Mouse (Mus musculus): ENCODE measurements around the gene Phf3. TPM values are rescaled to one million over a fixed set of nuclear protein-coding genes. Genes with fewer than 3 reads are reported as not detected.

Phf3 gene
- polyA plus RNA-seq, 1 experiment from 2014 or later: 42.4 TPM

DNA sequence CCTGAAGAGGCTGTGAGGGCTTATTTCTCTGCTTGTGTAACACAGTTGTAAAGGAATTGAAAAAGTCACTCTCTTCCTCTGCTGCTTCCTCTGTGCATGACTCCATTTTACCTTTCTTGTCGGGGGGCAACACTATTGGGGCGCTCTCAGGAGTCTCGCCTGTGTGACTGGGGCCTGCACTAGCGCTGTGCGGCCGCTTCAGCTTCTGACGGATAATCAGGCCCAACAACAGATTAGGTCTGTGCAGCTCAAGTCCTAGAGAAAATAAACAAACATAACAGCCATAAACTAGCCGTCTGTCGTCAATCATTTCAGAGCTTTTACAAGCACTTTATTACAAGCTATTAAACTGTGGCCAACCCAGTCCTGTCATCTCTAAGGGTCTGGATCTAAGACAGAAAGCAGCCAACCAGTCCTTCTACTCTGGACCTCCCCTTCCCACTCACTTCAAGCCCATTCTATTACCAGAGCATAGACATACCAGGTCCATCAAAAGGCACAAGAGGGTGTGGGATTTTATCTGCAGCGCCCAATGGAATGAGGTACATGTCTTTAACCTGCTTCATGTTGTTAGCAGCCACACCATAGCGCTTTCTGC lies 67.9 kb downstream of the Phf3 start:
- no peaks in the 10 kb centered on the region for H3K9me3 ChIP-seq (ENCODE audit: control insufficient read depth, low read length)
- DNase-seq (ENCODE audit: low spot score) (no peak), ATAC-seq (ENCODE audit: insufficient read depth, low FRiP score, low TSS enrichment) (no peak)
- no peaks in the 10 kb centered on the region for H3K4me1 ChIP-seq (ENCODE audit: control insufficient read depth, insufficient read depth, low read length)
- 91% methylated on average over 11 of the region's 11 CpGs for WGBS
- H3K4me3 ChIP-seq (ENCODE audit: low read depth, low read length): no peak overlapping the region
- no peak overlapping the region for H3K9ac ChIP-seq (ENCODE audit: low read length)
- no peak overlapping the region for H3K4me2 ChIP-seq (ENCODE audit: low read depth)
- H3K36me3 ChIP-seq (ENCODE audit: control insufficient read depth, insufficient read depth, low read length): peaks cover 13% of the 10 kb centered on the region
- H3K27me3 ChIP-seq (ENCODE audit: control insufficient read depth, insufficient read depth, low read length): no peaks in the 10 kb centered on the region
- H3K27ac ChIP-seq (ENCODE audit: low read depth, low read length): no peak overlapping the region

DNA sequence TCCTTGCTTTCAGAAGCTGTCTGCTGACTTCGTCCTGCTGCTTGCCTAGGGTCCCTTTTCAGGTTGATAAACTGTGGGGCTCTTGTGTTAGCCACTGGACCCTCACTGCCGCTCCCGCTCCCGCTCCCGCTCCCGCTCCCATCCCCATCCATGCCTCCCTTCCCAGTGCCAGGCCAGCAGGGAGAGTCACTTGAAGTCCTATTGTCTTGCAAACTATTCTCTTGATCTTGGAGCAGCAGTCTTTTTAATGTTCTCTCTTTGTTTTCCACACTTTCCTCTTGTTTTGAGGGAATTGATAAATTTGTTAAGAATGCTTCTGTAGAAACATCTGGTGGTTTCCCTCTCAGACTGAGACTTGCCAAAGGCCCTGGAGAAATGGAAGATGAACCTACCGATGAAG lies 68.8 kb downstream of the Phf3 start:
- WGBS: 89% methylated on average over 7 of the region's 7 CpGs
- DNase-seq (ENCODE audit: low spot score) (no peak), ATAC-seq (ENCODE audit: insufficient read depth, low FRiP score, low TSS enrichment) (no peak)
- H3K27ac ChIP-seq (ENCODE audit: low read depth, low read length): no peak overlapping the region
- no peak overlapping the region for H3K4me2 ChIP-seq (ENCODE audit: low read depth)
- H3K9me3 ChIP-seq (ENCODE audit: control insufficient read depth, low read length): no peaks in the 10 kb centered on the region
- no peaks in the 10 kb centered on the region for H3K4me1 ChIP-seq (ENCODE audit: control insufficient read depth, insufficient read depth, low read length)
- no peaks in the 10 kb centered on the region for H3K27me3 ChIP-seq (ENCODE audit: control insufficient read depth, insufficient read depth, low read length)
- peaks cover 11% of the 10 kb centered on the region for H3K36me3 ChIP-seq (ENCODE audit: control insufficient read depth, insufficient read depth, low read length)
- H3K4me3 ChIP-seq (ENCODE audit: low read depth, low read length): no peak overlapping the region
- no peak overlapping the region for H3K9ac ChIP-seq (ENCODE audit: low read length)

DNA sequence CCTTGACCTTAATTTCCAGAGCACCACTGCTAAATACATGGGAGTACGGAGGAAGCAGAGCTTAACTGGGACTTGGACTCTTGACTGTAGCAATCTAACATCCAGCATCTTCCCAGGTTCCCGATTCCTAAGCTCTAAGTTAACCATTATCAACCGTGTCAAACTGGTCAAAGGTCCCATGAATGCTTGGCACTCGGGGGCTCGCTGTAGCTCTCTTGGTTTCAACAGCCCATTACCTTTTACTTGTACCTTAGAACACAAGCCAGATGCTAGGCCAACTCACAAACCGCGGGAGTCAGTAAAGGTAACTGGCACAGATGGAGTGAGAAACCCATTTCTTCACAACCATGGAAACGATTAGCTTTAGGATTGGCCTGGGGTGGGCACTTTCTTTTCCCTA lies 71.8 kb downstream of the Phf3 start:
- Histone ChIP-seq H3K9ac (ENCODE audit: low read length) (no peak overlapping the region), H3K27me3 (ENCODE audit: control insufficient read depth, insufficient read depth, low read length) (no peaks in the 10 kb centered on the region), H3K4me1 (ENCODE audit: control insufficient read depth, insufficient read depth, low read length) (no peaks in the 10 kb centered on the region), H3K27ac (ENCODE audit: low read depth, low read length) (no peak overlapping the region), H3K4me3 (ENCODE audit: low read depth, low read length) (no peak overlapping the region), H3K9me3 (ENCODE audit: control insufficient read depth, low read length) (no peaks in the 10 kb centered on the region), H3K36me3 (ENCODE audit: control insufficient read depth, insufficient read depth, low read length) (peaks cover 11% of the 10 kb centered on the region), H3K4me2 (ENCODE audit: low read depth) (no peak overlapping the region)
- no peak for ATAC-seq (ENCODE audit: insufficient read depth, low FRiP score, low TSS enrichment)
- DNase-seq (ENCODE audit: low spot score): no peak
- WGBS: 93% methylated on average over 8 of the region's 8 CpGs

DNA sequence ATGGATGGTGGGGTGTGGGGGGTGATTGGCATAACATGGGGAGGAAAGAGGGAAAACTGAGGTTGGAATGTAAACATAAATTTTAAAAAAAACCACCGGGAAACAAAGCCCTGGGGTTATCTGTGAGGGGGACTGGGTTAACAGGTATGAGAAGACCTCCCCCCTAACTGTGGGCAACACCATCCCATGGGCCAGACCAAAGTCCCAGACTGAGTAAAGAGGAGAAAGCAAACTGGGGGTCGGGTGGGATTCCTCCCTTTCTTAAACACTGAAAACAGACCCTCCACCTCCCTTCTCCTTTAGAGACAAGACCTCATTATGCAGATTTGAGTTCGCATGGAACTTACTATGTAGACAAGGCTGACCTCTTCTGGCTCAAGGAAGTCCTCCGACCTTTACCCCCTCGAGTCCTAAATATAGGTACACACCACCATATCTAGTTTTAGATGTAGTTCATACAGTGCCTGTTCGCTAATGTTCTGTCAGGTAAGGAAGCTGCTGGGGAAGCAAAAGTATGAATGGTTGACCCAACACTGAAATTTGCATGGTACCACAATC lies 74.4 kb downstream of the Phf3 start:
- Histone ChIP-seq H3K9ac (ENCODE audit: low read length) (no peak overlapping the region), H3K9me3 (ENCODE audit: control insufficient read depth, low read length) (no peaks in the 10 kb centered on the region), H3K4me1 (ENCODE audit: control insufficient read depth, insufficient read depth, low read length) (no peaks in the 10 kb centered on the region), H3K27me3 (ENCODE audit: control insufficient read depth, insufficient read depth, low read length) (no peaks in the 10 kb centered on the region), H3K27ac (ENCODE audit: low read depth, low read length) (no peak overlapping the region), H3K4me2 (ENCODE audit: low read depth) (no peak overlapping the region), H3K36me3 (ENCODE audit: control insufficient read depth, insufficient read depth, low read length) (peaks cover 8% of the 10 kb centered on the region), H3K4me3 (ENCODE audit: low read depth, low read length) (no peak overlapping the region)
- no peak for DNase-seq (ENCODE audit: low spot score)
- 83% methylated on average over 6 of the region's 6 CpGs for WGBS
- ATAC-seq (ENCODE audit: insufficient read depth, low FRiP score, low TSS enrichment): 0 out of 2 replicates have a peak, but pooled peaks have one; percentile 14

DNA sequence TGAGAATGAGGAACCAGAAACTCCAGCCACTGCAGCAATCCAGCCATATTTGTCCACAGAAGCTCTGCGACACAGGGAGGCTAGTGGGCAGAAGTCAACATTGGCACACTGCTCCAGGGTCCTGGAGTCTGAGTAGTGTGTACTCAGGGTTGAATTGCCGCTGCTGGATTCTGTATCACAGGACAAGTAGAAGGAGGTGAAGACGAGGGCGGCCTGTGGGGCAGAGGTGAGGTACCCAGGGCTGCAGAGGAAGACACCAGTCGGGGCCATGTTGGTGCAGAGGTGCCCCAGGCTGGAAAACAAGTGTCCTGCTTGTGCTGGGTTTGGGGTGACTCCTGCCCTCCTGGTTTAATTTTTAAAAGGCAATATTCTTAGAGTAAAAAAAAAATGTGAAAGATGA lies 79.1 kb downstream of the Phf3 start:
- WGBS: 89% methylated on average over 5 of the region's 5 CpGs
- no peak for ATAC-seq (ENCODE audit: insufficient read depth, low FRiP score, low TSS enrichment)

DNA sequence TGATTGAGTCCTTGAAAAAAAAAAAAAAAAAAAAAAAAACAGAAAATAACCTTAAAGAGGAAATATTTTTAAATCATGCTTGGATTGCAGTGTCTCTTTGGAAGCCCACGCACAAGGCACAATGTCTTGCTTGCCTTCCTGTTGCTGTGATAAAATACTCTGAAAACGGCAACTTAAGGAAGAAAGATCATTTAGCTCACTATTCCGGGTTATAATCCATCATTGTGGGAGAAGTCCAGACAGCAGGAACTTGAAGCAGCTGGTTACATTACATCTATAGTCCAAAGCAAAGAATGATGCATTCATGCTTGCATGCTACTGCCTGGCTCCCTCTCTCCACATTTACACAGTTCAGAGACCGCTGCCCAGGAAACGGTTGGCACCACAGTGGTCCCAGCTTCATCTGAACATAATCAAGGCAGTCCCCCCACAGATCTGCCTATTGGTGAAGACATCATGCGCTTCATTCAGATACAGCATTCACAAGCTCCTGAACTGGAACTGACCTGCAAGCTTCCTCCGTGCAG lies 80.3 kb downstream of the Phf3 start:
- no peak overlapping the region for H3K27ac ChIP-seq (ENCODE audit: low read depth, low read length)
- no peak overlapping the region for H3K4me3 ChIP-seq (ENCODE audit: low read depth, low read length)
- DNase-seq (ENCODE audit: low spot score): no peak
- no peak overlapping the region for H3K4me2 ChIP-seq (ENCODE audit: low read depth)
- H3K36me3 ChIP-seq (ENCODE audit: control insufficient read depth, insufficient read depth, low read length): no peaks in the 10 kb centered on the region
- ATAC-seq (ENCODE audit: insufficient read depth, low FRiP score, low TSS enrichment): no peak
- no peaks in the 10 kb centered on the region for H3K9me3 ChIP-seq (ENCODE audit: control insufficient read depth, low read length)
- no peaks in the 10 kb centered on the region for H3K4me1 ChIP-seq (ENCODE audit: control insufficient read depth, insufficient read depth, low read length)
- WGBS: 82% methylated on average over 7 of the region's 7 CpGs
- no peaks in the 10 kb centered on the region for H3K27me3 ChIP-seq (ENCODE audit: control insufficient read depth, insufficient read depth, low read length)
- H3K9ac ChIP-seq (ENCODE audit: low read length): no peak overlapping the region

More for the DNA sequence above, 79.1 kb downstream of the Phf3 start:
- no peak overlapping the region for H3K27ac ChIP-seq (ENCODE audit: low read depth, low read length)
- DNase-seq (ENCODE audit: low spot score): no peak
- no peaks in the 10 kb centered on the region for H3K27me3 ChIP-seq (ENCODE audit: control insufficient read depth, insufficient read depth, low read length)
- H3K9me3 ChIP-seq (ENCODE audit: control insufficient read depth, low read length): no peaks in the 10 kb centered on the region
- H3K4me2 ChIP-seq (ENCODE audit: low read depth): no peak overlapping the region
- no peak overlapping the region for H3K9ac ChIP-seq (ENCODE audit: low read length)
- no peaks in the 10 kb centered on the region for H3K36me3 ChIP-seq (ENCODE audit: control insufficient read depth, insufficient read depth, low read length)
- H3K4me1 ChIP-seq (ENCODE audit: control insufficient read depth, insufficient read depth, low read length): no peaks in the 10 kb centered on the region
- no peak overlapping the region for H3K4me3 ChIP-seq (ENCODE audit: low read depth, low read length)

DNA sequence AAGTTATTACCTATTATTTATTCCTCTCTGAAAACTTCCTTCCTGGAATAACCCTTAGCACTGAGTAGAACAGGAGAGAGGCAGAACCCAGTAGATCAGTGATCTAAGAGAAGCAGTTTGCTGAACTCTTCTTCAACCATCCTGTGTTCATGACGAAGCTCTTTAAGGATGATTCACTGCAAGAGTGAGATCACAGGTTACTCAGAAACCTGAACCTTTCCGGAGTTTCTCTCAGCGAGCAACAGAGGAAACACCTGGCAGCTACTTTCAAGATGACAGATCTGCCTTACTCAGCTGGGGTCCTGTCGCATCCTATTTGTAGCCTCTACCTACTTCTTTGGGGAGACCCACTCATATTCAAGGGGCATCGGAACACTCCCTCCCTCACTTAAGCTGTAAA lies 80.8 kb downstream of the Phf3 start:
- no peak overlapping the region for H3K27ac ChIP-seq (ENCODE audit: low read depth, low read length)
- H3K4me1 ChIP-seq (ENCODE audit: control insufficient read depth, insufficient read depth, low read length): no peaks in the 10 kb centered on the region
- 64% methylated on average over 5 of the region's 5 CpGs for WGBS
- H3K36me3 ChIP-seq (ENCODE audit: control insufficient read depth, insufficient read depth, low read length): no peaks in the 10 kb centered on the region
- ATAC-seq (ENCODE audit: insufficient read depth, low FRiP score, low TSS enrichment): no peak
- no peak overlapping the region for H3K4me2 ChIP-seq (ENCODE audit: low read depth)
- no peak overlapping the region for H3K9ac ChIP-seq (ENCODE audit: low read length)
- no peak overlapping the region for H3K4me3 ChIP-seq (ENCODE audit: low read depth, low read length)
- no peak for DNase-seq (ENCODE audit: low spot score)
- no peaks in the 10 kb centered on the region for H3K27me3 ChIP-seq (ENCODE audit: control insufficient read depth, insufficient read depth, low read length)
- H3K9me3 ChIP-seq (ENCODE audit: control insufficient read depth, low read length): no peaks in the 10 kb centered on the region

DNA sequence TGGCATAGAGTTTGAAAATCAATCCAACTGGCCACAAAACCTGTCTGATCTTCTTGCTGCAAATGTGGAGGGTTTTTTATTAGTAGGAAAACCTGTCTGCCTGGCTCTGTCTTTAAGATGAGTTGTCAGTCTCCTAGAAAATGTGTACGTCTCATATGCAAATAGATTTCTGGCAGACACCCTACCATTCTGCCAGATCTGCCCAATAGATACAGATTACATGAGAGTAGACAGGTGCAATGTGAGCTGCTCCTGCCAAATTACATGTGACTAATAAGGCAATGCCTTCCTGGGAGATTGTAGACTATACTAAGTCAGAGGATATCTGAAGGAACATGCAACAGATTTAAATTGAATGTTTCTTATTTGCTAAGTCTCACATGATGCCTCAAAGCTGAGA lies 83.5 kb downstream of the Phf3 start:
- DNase-seq (ENCODE audit: low spot score): no peak
- no peak overlapping the region for H3K9ac ChIP-seq (ENCODE audit: low read length)
- no peaks in the 10 kb centered on the region for H3K36me3 ChIP-seq (ENCODE audit: control insufficient read depth, insufficient read depth, low read length)
- H3K4me1 ChIP-seq (ENCODE audit: control insufficient read depth, insufficient read depth, low read length): no peaks in the 10 kb centered on the region
- WGBS: 87% methylated on average over 1 of the region's 1 CpGs
- H3K27ac ChIP-seq (ENCODE audit: low read depth, low read length): no peak overlapping the region
- H3K4me2 ChIP-seq (ENCODE audit: low read depth): no peak overlapping the region
- no peak for ATAC-seq (ENCODE audit: insufficient read depth, low FRiP score, low TSS enrichment)
- H3K27me3 ChIP-seq (ENCODE audit: control insufficient read depth, insufficient read depth, low read length): no peaks in the 10 kb centered on the region
- no peaks in the 10 kb centered on the region for H3K9me3 ChIP-seq (ENCODE audit: control insufficient read depth, low read length)
- no peak overlapping the region for H3K4me3 ChIP-seq (ENCODE audit: low read depth, low read length)

DNA sequence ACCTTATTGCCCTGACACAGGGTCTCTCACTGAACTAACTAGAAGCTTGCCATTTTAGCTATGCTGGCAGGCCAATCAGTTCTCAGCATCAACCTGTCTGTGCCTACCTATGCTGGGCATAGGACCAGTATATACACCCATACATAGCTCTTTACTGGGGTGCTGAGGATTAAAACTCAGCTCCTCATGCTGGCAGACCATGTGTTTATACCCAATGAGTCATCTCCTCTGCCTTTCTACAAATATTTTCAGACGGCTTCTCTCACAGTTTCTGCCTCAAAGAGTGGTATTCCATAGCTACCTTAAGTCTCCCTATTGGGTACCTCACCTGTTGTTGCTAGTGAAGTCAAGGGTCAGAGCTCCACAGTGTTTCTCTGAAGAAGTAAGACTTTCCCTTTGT lies 84.0 kb downstream of the Phf3 start:
- H3K4me3 ChIP-seq (ENCODE audit: low read depth, low read length): no peak overlapping the region
- H3K27ac ChIP-seq (ENCODE audit: low read depth, low read length): no peak overlapping the region
- no peak for ATAC-seq (ENCODE audit: insufficient read depth, low FRiP score, low TSS enrichment)
- H3K9ac ChIP-seq (ENCODE audit: low read length): no peak overlapping the region
- no peaks in the 10 kb centered on the region for H3K4me1 ChIP-seq (ENCODE audit: control insufficient read depth, insufficient read depth, low read length)
- no peaks in the 10 kb centered on the region for H3K9me3 ChIP-seq (ENCODE audit: control insufficient read depth, low read length)
- no peaks in the 10 kb centered on the region for H3K27me3 ChIP-seq (ENCODE audit: control insufficient read depth, insufficient read depth, low read length)
- 85% methylated on average over 1 of the region's 1 CpGs for WGBS
- DNase-seq (ENCODE audit: low spot score): no peak
- H3K4me2 ChIP-seq (ENCODE audit: low read depth): no peak overlapping the region
- no peaks in the 10 kb centered on the region for H3K36me3 ChIP-seq (ENCODE audit: control insufficient read depth, insufficient read depth, low read length)
